Mouse (Mus musculus): ENCODE measurements at regions not wholly inside any gene's neighbourhood (a gene's known extent, or its start where the extent isn't known, plus 50 kb on each side); places are given as distances from the start of the nearest gene placed in this dataset.

- TF ChIP-seq CTCF (IDR thresholded peaks at IDR 0.05; ENCODE audit: low read depth) (no peak), EP300 (IDR thresholded peaks at IDR 0.05; ENCODE audit: low read depth) (no peak)
Observed at GRCm38 (mm10) chr15:90306866-90307265, 82.8 kb downstream of the Alg10b start.
